Mouse (Mus musculus): ENCODE measurements around the gene Acly.

- TF ChIP-seq POLR2A (IDR thresholded peaks at IDR 0.05; ENCODE audit: insufficient read depth, low read length), result no peak
- TF ChIP-seq CTCF (IDR thresholded peaks at IDR 0.05; ENCODE audit: low read depth, low read length), result no peak
Measured at GRCm38 (mm10) chr11:100540966-100541365, 13.2 kb upstream of the Acly start.
